ENCODE assay signal across 19 mouse cellular contexts in genomic region chr17:63970939-63971338, GRCm38 (mm10).
DNase-seq lines count a peak whose midpoint lies in the region; ATAC-seq and TF ChIP-seq lines count a peak whose summit lies in the region.
"Had no signal": no experiment of that assay in that cellular context is flagged by ENCODE, and none has a peak within 500 bp of the region (broad histone marks: within the 10 kb centered on the region; RNA-seq: fewer than 3 reads in every experiment).

No protein-coding gene starts in this region.

- no peak for DNase-seq in forebrain, postnatal 0 days
- no peak for DNase-seq in hindbrain, postnatal 0 days (ENCODE audit: low spot score)
- DNase-seq in hindbrain, embryonic 10.5 days (ENCODE audit: low spot score) = no peak
- DNase-seq in left cerebral cortex, adult 2 months (ENCODE audit: extremely low spot score in 1 of 2, low spot score in 2 of 2) = no peak
- no peak for DNase-seq in left cerebral cortex, adult 11 months (ENCODE audit: low spot score)
- DNase-seq in Patski (ENCODE audit: low read depth, low spot score) = no peak
- DNase-seq in thymus, postnatal 10 days (ENCODE audit: low spot score in 2 of 2) = no peak
- DNase-seq: adrenal gland, postnatal 10 days; B cell, adult 2 months; cerebellum, adult 11 months; cerebellum, adult 8-10 months; heart, postnatal 10 days; heart, postnatal 4 days had no signal

- intact Hi-C loops in left cerebral cortex, adult 2 months (cut with DNase I) = no loop called here

- WGBS in forebrain, postnatal 0 days = 93% methylated on average over 1 of the region's 1 CpGs
- WGBS in forebrain, embryonic 12.5 days = 71% methylated on average over 1 of the region's 1 CpGs
- WGBS in hindbrain, postnatal 0 days = 87% methylated on average over 1 of the region's 1 CpGs
- WGBS in hindbrain, embryonic 10.5 days = 83% methylated on average over 1 of the region's 1 CpGs

- CTCF ChIA-PET in Patski (lab: Charles Lee) = no interaction called here

- H3K9ac ChIP-seq in forebrain, postnatal 0 days = no peak overlapping the region
- no peak overlapping the region for H3K9ac ChIP-seq in forebrain, embryonic 12.5 days
- H3K9ac ChIP-seq in hindbrain, postnatal 0 days (replicated peaks; ENCODE audit: low read length) = no peak overlapping the region
- H3K9ac ChIP-seq: embryonic facial prominence, embryonic 12.5 days; hindbrain, embryonic 13.5 days had no signal

- no peak overlapping the region for H3K4me3 ChIP-seq in forebrain, postnatal 0 days (ENCODE audit: low read depth, low read length)
- H3K4me3 ChIP-seq in forebrain, embryonic 12.5 days (replicated peaks) = no peak overlapping the region
- no peak overlapping the region for H3K4me3 ChIP-seq in hindbrain, postnatal 0 days (ENCODE audit: low read length)
- H3K4me3 ChIP-seq in hindbrain, embryonic 10.5 days = no peak overlapping the region
- H3K4me3 ChIP-seq in left cerebral cortex, adult 2 months = no peak overlapping the region
- H3K4me3 ChIP-seq: embryonic facial prominence, embryonic 12.5 days; heart, embryonic 13.5 days; hindbrain, embryonic 13.5 days had no signal

- H3K9me3 ChIP-seq in forebrain, postnatal 0 days (ENCODE audit: low read length) = no peaks in the 10 kb centered on the region
- no peaks in the 10 kb centered on the region for H3K9me3 ChIP-seq in forebrain, embryonic 12.5 days
- no peaks in the 10 kb centered on the region for H3K9me3 ChIP-seq in hindbrain, postnatal 0 days (ENCODE audit: low read length)
- H3K9me3 ChIP-seq in hindbrain, embryonic 10.5 days = no peaks in the 10 kb centered on the region
- H3K9me3 ChIP-seq: embryonic facial prominence, embryonic 12.5 days; G1E; heart, embryonic 13.5 days; hindbrain, embryonic 13.5 days had no signal

- no peaks in the 10 kb centered on the region for H3K4me1 ChIP-seq in forebrain, postnatal 0 days (ENCODE audit: insufficient read depth)
- peaks cover 4% of the 10 kb centered on the region; the same call in 1 of the 2 replicates for H3K4me1 ChIP-seq in forebrain, embryonic 12.5 days
- no peaks in the 10 kb centered on the region for H3K4me1 ChIP-seq in hindbrain, postnatal 0 days (ENCODE audit: insufficient read depth, low read length)
- H3K4me1 ChIP-seq in hindbrain, embryonic 10.5 days (replicated peaks) = 0 out of 2 replicates have a peak, but pooled peaks cover 5% of the 10 kb centered on the region
- H3K4me1 ChIP-seq: embryonic facial prominence, embryonic 12.5 days had no signal

- no peaks in the 10 kb centered on the region for H3K27me3 ChIP-seq in forebrain, postnatal 0 days (ENCODE audit: insufficient read depth, low read length)
- H3K27me3 ChIP-seq in forebrain, embryonic 12.5 days = no peaks in the 10 kb centered on the region
- no peaks in the 10 kb centered on the region for H3K27me3 ChIP-seq in hindbrain, postnatal 0 days (ENCODE audit: insufficient read depth, low read length)
- H3K27me3 ChIP-seq in hindbrain, embryonic 10.5 days (ENCODE audit: insufficient read depth, poor library complexity, severe bottlenecking) = no peaks in the 10 kb centered on the region
- H3K27me3 ChIP-seq in Patski = no peaks in the 10 kb centered on the region
- H3K27me3 ChIP-seq: embryonic facial prominence, embryonic 12.5 days; heart, embryonic 13.5 days; hindbrain, embryonic 13.5 days had no signal

- POLR2A ChIA-PET in Patski (lab: Charles Lee) = no interaction called here

- H3K4me2 ChIP-seq in forebrain, postnatal 0 days (ENCODE audit: low read depth) = no peak overlapping the region
- H3K4me2 ChIP-seq in forebrain, embryonic 12.5 days = no peak overlapping the region
- H3K4me2 ChIP-seq in hindbrain, postnatal 0 days (ENCODE audit: low read depth, low read length) = no peak overlapping the region
- H3K4me2 ChIP-seq: embryonic facial prominence, embryonic 12.5 days; heart, embryonic 13.5 days; hindbrain, embryonic 13.5 days had no signal

- no peak overlapping the region for H3K27ac ChIP-seq in forebrain, postnatal 0 days (ENCODE audit: low read depth, low read length)
- no peak overlapping the region for H3K27ac ChIP-seq in forebrain, embryonic 12.5 days
- no peak overlapping the region for H3K27ac ChIP-seq in hindbrain, postnatal 0 days
- no peak overlapping the region for H3K27ac ChIP-seq in hindbrain, embryonic 10.5 days
- no peak overlapping the region for H3K27ac ChIP-seq in left cerebral cortex, adult 2 months
- H3K27ac ChIP-seq: embryonic facial prominence, embryonic 12.5 days had no signal

- in situ Hi-C loops in Patski (cut with MboI; ENCODE audit: low pct_unique_long_range_greater_than_20kb) = no loop called here

- no peak for ATAC-seq in forebrain, postnatal 0 days
- ATAC-seq in forebrain, embryonic 12.5 days (ENCODE audit: low FRiP score) = no peak
- no peak for ATAC-seq in hindbrain, postnatal 0 days
- no peak for ATAC-seq in Patski
- ATAC-seq: CD4-positive, CD25-positive, alpha-beta regulatory T cell, adult 4 months had no signal

- H3K36me3 ChIP-seq in forebrain, postnatal 0 days (ENCODE audit: insufficient read depth) = no peaks in the 10 kb centered on the region
- H3K36me3 ChIP-seq in forebrain, embryonic 12.5 days (replicated peaks) = no peaks in the 10 kb centered on the region
- H3K36me3 ChIP-seq in hindbrain, postnatal 0 days (ENCODE audit: insufficient read depth, low read length) = no peaks in the 10 kb centered on the region
- no peaks in the 10 kb centered on the region for H3K36me3 ChIP-seq in hindbrain, embryonic 10.5 days
- H3K36me3 ChIP-seq: embryonic facial prominence, embryonic 12.5 days; hindbrain, embryonic 13.5 days had no signal

- peak; percentile 31 for TF ChIP-seq CTCF in forebrain, postnatal 0 days (IDR thresholded peaks at IDR 0.05; ENCODE audit: low read depth)
- peak; percentile 49 for TF ChIP-seq CTCF in hindbrain, postnatal 0 days (IDR thresholded peaks at IDR 0.05; ENCODE audit: low read depth)
- peak; percentile 13 for TF ChIP-seq CTCF in left cerebral cortex, adult 2 months (IDR thresholded peaks at IDR 0.05)
- TF ChIP-seq CTCF in Patski (IDR thresholded peaks at IDR 0.05) = peak; percentile 18
